Mouse (Mus musculus): ENCODE data around the gene Leng9. TPM values are rescaled to one million over a fixed set of nuclear protein-coding genes. Genes with fewer than 3 reads are reported as not detected.

Gene Leng9
- total and polyA plus RNA-seq, 2 experiments from 2014 or later = 4.2 to 4.4 TPM

GRCm38 (mm10) chr7:4132998-4133397 lies 17.2 kb downstream of the Leng9 start:
- Histone ChIP-seq H3K27me3 (ENCODE audit: insufficient read depth, low read length) (no peaks in the 10 kb centered on the region), H3K4me3 (ENCODE audit: low read length) (no peak overlapping the region), H3K4me1 (ENCODE audit: insufficient read depth, low read length) (peaks cover 6% of the 10 kb centered on the region; the same call in 1 of the 2 replicates), H3K9me3 (ENCODE audit: low read length) (no peaks in the 10 kb centered on the region), H3K27ac (peak overlapping the region; percentile 54; the same call in 1 of the 2 replicates), H3K9ac (replicated peaks; ENCODE audit: low read length) (no peak overlapping the region; the same call in 1 of the 2 replicates), H3K36me3 (ENCODE audit: insufficient read depth, low read length) (peaks cover 11% of the 10 kb centered on the region; the same call in 1 of the 2 replicates), H3K4me2 (ENCODE audit: low read depth, low read length) (no peak overlapping the region)
- ATAC-seq = no peak
- 75% methylated on average over 7 of the region's 7 CpGs for WGBS
- DNase-seq (ENCODE audit: low spot score) = no peak
- no peak for TF ChIP-seq CTCF (IDR thresholded peaks at IDR 0.05; ENCODE audit: low read depth)

GRCm38 (mm10) chr7:4132581-4132980 lies 17.6 kb downstream of the Leng9 start:
- Histone ChIP-seq H3K4me2 (ENCODE audit: low read depth, low read length) (no peak overlapping the region), H3K4me1 (ENCODE audit: insufficient read depth, low read length) (peaks cover 2% of the 10 kb centered on the region; the same call in 1 of the 2 replicates), H3K9ac (replicated peaks; ENCODE audit: low read length) (no peak overlapping the region; the same call in 1 of the 2 replicates), H3K27me3 (ENCODE audit: insufficient read depth, low read length) (no peaks in the 10 kb centered on the region), H3K36me3 (ENCODE audit: insufficient read depth, low read length) (peaks cover 11% of the 10 kb centered on the region; the same call in 1 of the 2 replicates), H3K9me3 (ENCODE audit: low read length) (no peaks in the 10 kb centered on the region), H3K27ac (peak overlapping the region; percentile 54; the same call in 1 of the 2 replicates), H3K4me3 (ENCODE audit: low read length) (no peak overlapping the region)
- 80% methylated on average over 3 of the region's 3 CpGs for WGBS
- DNase-seq (ENCODE audit: low spot score) (no peak), ATAC-seq (no peak)
- TF ChIP-seq CTCF (IDR thresholded peaks at IDR 0.05; ENCODE audit: low read depth) = no peak

GRCm38 (mm10) chr7:4131964-4132363 lies 18.2 kb downstream of the Leng9 start:
- WGBS = 75% methylated on average over 8 of the region's 8 CpGs
- no peaks in the 10 kb centered on the region for H3K27me3 ChIP-seq (ENCODE audit: insufficient read depth, low read length)
- no peak for ATAC-seq
- no peaks in the 10 kb centered on the region for H3K4me1 ChIP-seq (ENCODE audit: insufficient read depth, low read length)
- peaks cover 11% of the 10 kb centered on the region; the same call in 1 of the 2 replicates for H3K36me3 ChIP-seq (ENCODE audit: insufficient read depth, low read length)
- TF ChIP-seq CTCF (IDR thresholded peaks at IDR 0.05; ENCODE audit: low read depth) = no peak
- H3K27ac ChIP-seq = peak overlapping the region; percentile 73; the same call in 1 of the 2 replicates
- H3K4me2 ChIP-seq (ENCODE audit: low read depth, low read length) = no peak overlapping the region
- no peak overlapping the region for H3K4me3 ChIP-seq (ENCODE audit: low read length)
- H3K9ac ChIP-seq (replicated peaks; ENCODE audit: low read length) = no peak overlapping the region; the same call in 1 of the 2 replicates
- no peak for DNase-seq (ENCODE audit: low spot score)
- H3K9me3 ChIP-seq (ENCODE audit: low read length) = no peaks in the 10 kb centered on the region

- peak; percentile 72 for ATAC-seq
- 0 out of 2 replicates have a peak overlapping the region, but pooled peaks have one; percentile 28 for H3K9ac ChIP-seq (replicated peaks; ENCODE audit: low read length)
- peak; percentile 90 for TF ChIP-seq CTCF (IDR thresholded peaks at IDR 0.05; ENCODE audit: low read depth)
- H3K36me3 ChIP-seq (ENCODE audit: insufficient read depth, low read length) = peaks cover 11% of the 10 kb centered on the region; the same call in 1 of the 2 replicates
- H3K9me3 ChIP-seq (ENCODE audit: low read length) = no peaks in the 10 kb centered on the region
- H3K27ac ChIP-seq = peak overlapping the region; percentile 73
- H3K4me1 ChIP-seq (ENCODE audit: insufficient read depth, low read length) = no peaks in the 10 kb centered on the region
- no peaks in the 10 kb centered on the region for H3K27me3 ChIP-seq (ENCODE audit: insufficient read depth, low read length)
- DNase-seq (ENCODE audit: low spot score) = peak; percentile 96
- 27% methylated on average over 13 of the region's 13 CpGs for WGBS
- H3K4me2 ChIP-seq (ENCODE audit: low read depth, low read length) = no peak overlapping the region
- H3K4me3 ChIP-seq (ENCODE audit: low read length) = no peak overlapping the region
Measured at GRCm38 (mm10) chr7:4130686-4131452, 19.3 kb downstream of the Leng9 start.

GRCm38 (mm10) chr7:4128860-4129259 lies 21.3 kb downstream of the Leng9 start:
- DNase-seq (ENCODE audit: low spot score) (no peak), ATAC-seq (no peak)
- Histone ChIP-seq H3K27me3 (ENCODE audit: insufficient read depth, low read length) (no peaks in the 10 kb centered on the region), H3K36me3 (ENCODE audit: insufficient read depth, low read length) (peaks cover 5% of the 10 kb centered on the region; the same call in 1 of the 2 replicates), H3K27ac (peak overlapping the region; percentile 12; the same call in 1 of the 2 replicates), H3K9ac (replicated peaks; ENCODE audit: low read length) (0 out of 2 replicates have a peak overlapping the region, but pooled peaks have one; percentile 21), H3K4me2 (ENCODE audit: low read depth, low read length) (no peak overlapping the region), H3K4me3 (ENCODE audit: low read length) (no peak overlapping the region), H3K4me1 (ENCODE audit: insufficient read depth, low read length) (peaks cover 11% of the 10 kb centered on the region), H3K9me3 (ENCODE audit: low read length) (no peaks in the 10 kb centered on the region)
- WGBS = 66% methylated on average over 6 of the region's 6 CpGs
- TF ChIP-seq CTCF (IDR thresholded peaks at IDR 0.05; ENCODE audit: low read depth) = no peak

- no peak overlapping the region for H3K9ac ChIP-seq (replicated peaks; ENCODE audit: low read length)
- H3K4me2 ChIP-seq (ENCODE audit: low read depth, low read length) = no peak overlapping the region
- ATAC-seq (no peak), DNase-seq (ENCODE audit: low spot score) (no peak)
- peaks cover 17% of the 10 kb centered on the region for H3K4me1 ChIP-seq (ENCODE audit: insufficient read depth, low read length)
- no peaks in the 10 kb centered on the region for H3K27me3 ChIP-seq (ENCODE audit: insufficient read depth, low read length)
- H3K36me3 ChIP-seq (ENCODE audit: insufficient read depth, low read length) = no peaks in the 10 kb centered on the region; the same call in 1 of the 2 replicates
- peak overlapping the region; percentile 38; the same call in 1 of the 2 replicates for H3K27ac ChIP-seq
- no peak overlapping the region for H3K4me3 ChIP-seq (ENCODE audit: low read length)
- 88% methylated on average over 4 of the region's 4 CpGs for WGBS
- H3K9me3 ChIP-seq (ENCODE audit: low read length) = no peaks in the 10 kb centered on the region
- no peak for TF ChIP-seq CTCF (IDR thresholded peaks at IDR 0.05; ENCODE audit: low read depth)
Measured at GRCm38 (mm10) chr7:4127894-4128293, 22.3 kb downstream of the Leng9 start.
